Mouse (Mus musculus) limb, embryonic 14.5 days (tissue): ENCODE measurements around the gene Rln1. TPM values are rescaled to one million over a fixed set of nuclear protein-coding genes. Genes with fewer than 3 reads are reported as not detected.

Experiments
- ATAC-seq: fragments of 200-750 bp; cut with Nextera tagmentation; 2 replicates; pipeline ENCODE4 v1.8.0; 2017; ENCODE audit warnings: low read depth, moderate number of reproducible peaks, moderate TSS enrichment; ENCODE audit not compliant: low FRiP score
- DNase-seq: peaks from one replicate; pipeline ENCODE4 v3.0.0-alpha.2; 2015; ENCODE audit warnings: low spot score
- H3K27ac ChIP-seq: fragments of 300-500 bp; sonication (generic); replicated peaks from 2 replicates; pipeline ENCODE4 v1.5.1; 2014; ENCODE audit warnings: low read depth, mild to moderate bottlenecking, low read length, moderate library complexity, mixed read lengths
- H3K27me3 ChIP-seq: fragments of 300-500 bp; sonication (generic); 2 replicates; pipeline ENCODE4 v1.6.1; 2014; ENCODE audit warnings: low read length, mixed read lengths; ENCODE audit not compliant: control insufficient read depth, insufficient read depth
- H3K36me3 ChIP-seq: fragments of 300-500 bp; sonication (generic); 2 replicates; pipeline ENCODE4 v1.6.1; 2014; ENCODE audit warnings: mild to moderate bottlenecking, low read length, moderate library complexity, mixed read lengths; ENCODE audit not compliant: control insufficient read depth, insufficient read depth
- H3K4me1 ChIP-seq: fragments of 300-500 bp; sonication (generic); 2 replicates; pipeline ENCODE4 v1.6.1; 2014; ENCODE audit warnings: antibody characterized with exemption, low read length, mixed read lengths; ENCODE audit not compliant: control insufficient read depth, insufficient read depth
- H3K4me2 ChIP-seq: fragments of 300-500 bp; sonication (generic); replicated peaks from 2 replicates; pipeline ENCODE4 v1.6.1; 2014; ENCODE audit warnings: low read depth, mild to moderate bottlenecking, low read length, moderate library complexity; ENCODE audit not compliant: severe bottlenecking
- H3K4me3 ChIP-seq: fragments of 300-500 bp; sonication (generic); replicated peaks from 2 replicates; pipeline ENCODE4 v1.5.1; 2014; ENCODE audit warnings: low read length
- H3K9ac ChIP-seq: fragments of 300-500 bp; sonication (generic); 2 replicates; pipeline ENCODE4 v1.6.1; 2014; ENCODE audit warnings: mild to moderate bottlenecking, low read depth, low read length, moderate library complexity; ENCODE audit not compliant: severe bottlenecking
- H3K9me3 ChIP-seq: fragments of 300-500 bp; sonication (generic); 2 replicates; pipeline ENCODE4 v1.6.1; 2016; ENCODE audit warnings: low read length; ENCODE audit not compliant: control insufficient read depth
- POLR2A ChIP-seq: fragments of 200-500 bp; IDR thresholded peaks from 2 replicates; pipeline ENCODE4 v1.8.0; 2012; ENCODE audit warnings: inconsistent platforms, mild to moderate bottlenecking, moderate library complexity, borderline replicate concordance; ENCODE audit not compliant: insufficient read depth, insufficient read length; ENCODE audit errors: extremely low read depth
- WGBS: fragments of 180-500 bp; shearing (Covaris S2); extraction: QIAGEN DNeasy Blood & Tissue Kit; methylation state at CpG from one replicate; pipeline ENCODE4 v1.1.7; 2014; 5-methylcytosine and 5-hydroxymethylcytosine counted together
- polyA plus RNA-seq, 2 experiments: library from polyadenylated mRNA; depleted of rRNA in 1 of 2; stranded (reverse) in 1 of 2; unstranded in 1 of 2; fragments of >200 nt; fragmentation: Nextera tagmentation in 1 of 2; extraction: Ambion mirVana in 1 of 2; gene quantifications; 2 replicates each; pipeline versions ENCODE4 v1.2.1 to v1.2.3; 2012 to 2014

Gene Rln1
- polyA plus RNA-seq, 2 experiments: 0.19 TPM; not detected in 1

DNA sequence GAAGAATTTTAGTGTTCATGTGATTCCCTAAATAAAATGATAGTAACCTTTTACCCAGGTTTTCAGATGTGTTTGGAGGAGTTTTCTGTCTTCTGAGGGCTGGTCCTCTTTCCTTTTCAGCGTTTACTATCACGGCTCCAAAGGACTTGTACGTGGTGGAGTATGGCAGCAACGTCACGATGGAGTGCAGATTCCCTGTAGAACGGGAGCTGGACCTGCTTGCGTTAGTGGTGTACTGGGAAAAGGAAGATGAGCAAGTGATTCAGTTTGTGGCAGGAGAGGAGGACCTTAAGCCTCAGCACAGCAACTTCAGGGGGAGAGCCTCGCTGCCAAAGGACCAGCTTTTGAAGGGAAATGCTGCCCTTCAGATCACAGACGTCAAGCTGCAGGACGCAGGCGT, 39.0 kb upstream of the Rln1 start:
- Histone ChIP-seq H3K27ac (no peak overlapping the region), H3K36me3 (no peaks in the 10 kb centered on the region), H3K27me3 (no peaks in the 10 kb centered on the region), H3K4me2 (peak overlapping the region; percentile 35), H3K9ac (peak overlapping the region; percentile 21; the same call in 1 of the 2 replicates), H3K9me3 (no peaks in the 10 kb centered on the region), H3K4me1 (no peaks in the 10 kb centered on the region), H3K4me3 (no peak overlapping the region)
- no peak for DNase-seq
- WGBS: 34% methylated on average over 11 of the region's 11 CpGs
- TF ChIP-seq POLR2A: no peak
- no peak for ATAC-seq

- no peak for TF ChIP-seq POLR2A
- H3K27ac ChIP-seq: no peak overlapping the region
- no peaks in the 10 kb centered on the region for H3K27me3 ChIP-seq
- DNase-seq (no peak), ATAC-seq (no peak)
- WGBS: 79% methylated on average over 3 of the region's 3 CpGs
- H3K9me3 ChIP-seq: no peaks in the 10 kb centered on the region
- H3K4me1 ChIP-seq: no peaks in the 10 kb centered on the region
- no peak overlapping the region for H3K4me3 ChIP-seq
- H3K4me2 ChIP-seq: no peak overlapping the region
- no peaks in the 10 kb centered on the region for H3K36me3 ChIP-seq
- no peak overlapping the region for H3K9ac ChIP-seq
Measured at GRCm38 (mm10) chr19:29372621-29373020, 38.2 kb upstream of the Rln1 start.

DNA sequence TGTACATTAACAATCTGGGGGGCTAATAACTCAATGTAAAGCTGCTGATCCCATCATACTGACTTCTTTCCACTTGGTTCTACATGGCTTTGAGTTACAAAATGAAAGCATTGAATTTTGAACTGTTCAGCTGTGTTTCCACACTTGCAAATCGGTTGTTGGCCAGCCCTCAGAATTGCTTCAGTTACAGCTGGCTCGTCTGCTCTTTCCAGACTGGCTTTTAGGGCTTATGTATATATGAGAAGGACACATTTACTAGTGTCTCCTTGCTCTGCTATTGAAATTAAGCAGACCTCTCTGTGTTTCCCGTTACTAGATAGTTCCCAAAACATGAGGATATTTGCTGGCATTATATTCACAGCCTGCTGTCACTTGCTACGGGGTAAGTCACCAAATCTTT, 37.7 kb upstream of the Rln1 start:
- H3K4me2 ChIP-seq: no peak overlapping the region; the same call in 1 of the 2 replicates

DNA sequence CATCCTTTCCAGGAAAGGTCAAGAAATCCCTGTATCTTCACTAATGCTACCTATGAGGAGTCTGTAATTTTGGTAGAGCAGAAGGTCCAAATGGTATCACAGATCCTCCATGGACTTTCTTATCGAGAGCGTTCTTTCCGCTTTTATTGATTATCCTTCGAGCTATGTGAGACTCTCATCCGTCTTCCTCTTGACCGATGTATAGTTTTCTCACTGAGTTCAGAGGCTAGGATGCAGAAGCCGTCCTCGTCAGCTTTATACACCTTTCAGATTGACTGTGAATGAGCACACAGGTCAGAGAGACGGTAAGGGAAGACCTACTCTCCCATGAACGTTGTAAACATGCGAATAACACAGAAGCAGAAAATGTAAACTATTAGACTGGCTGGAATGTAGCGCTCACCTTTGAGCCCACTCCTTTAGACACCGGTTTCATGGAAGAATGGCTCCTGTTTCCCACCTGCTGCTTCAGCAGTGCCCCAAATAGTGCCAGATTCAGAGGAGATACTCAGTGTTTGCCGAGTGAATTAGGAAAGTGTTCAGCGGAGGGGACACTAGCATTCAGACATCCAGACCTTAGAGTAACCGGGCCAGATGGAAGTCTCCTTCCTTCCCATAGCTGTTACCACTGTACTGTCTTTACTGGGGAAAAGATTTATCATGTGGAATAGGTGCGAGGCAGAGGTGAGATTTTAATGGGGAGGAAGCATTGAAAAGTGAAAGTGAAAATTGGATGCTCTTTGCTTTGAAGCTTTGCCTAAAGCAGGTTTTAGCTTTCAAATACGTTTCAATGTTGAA, 37.0 kb upstream of the Rln1 start:
- no peak overlapping the region; the same call in 1 of the 2 replicates for H3K4me2 ChIP-seq
- H3K27ac ChIP-seq: no peak overlapping the region
- no peaks in the 10 kb centered on the region for H3K36me3 ChIP-seq
- TF ChIP-seq POLR2A: no peak
- 74% methylated on average over 18 of the region's 18 CpGs for WGBS
- H3K9me3 ChIP-seq: no peaks in the 10 kb centered on the region
- no peaks in the 10 kb centered on the region for H3K27me3 ChIP-seq
- H3K4me3 ChIP-seq: no peak overlapping the region
- ATAC-seq: no peak
- H3K9ac ChIP-seq: no peak overlapping the region
- no peaks in the 10 kb centered on the region for H3K4me1 ChIP-seq
- DNase-seq: no peak

More for the DNA sequence above, 37.7 kb upstream of the Rln1 start:
- H3K27me3 ChIP-seq: no peaks in the 10 kb centered on the region
- no peak overlapping the region for H3K27ac ChIP-seq
- no peaks in the 10 kb centered on the region for H3K36me3 ChIP-seq
- H3K9ac ChIP-seq: no peak overlapping the region
- DNase-seq (peak; percentile 70), ATAC-seq (peak; percentile 74)
- TF ChIP-seq POLR2A: no peak
- H3K4me1 ChIP-seq: no peaks in the 10 kb centered on the region
- no peaks in the 10 kb centered on the region for H3K9me3 ChIP-seq
- whole genome bisulfite sequencing: 44% methylated on average over 4 of the region's 4 CpGs
- no peak overlapping the region for H3K4me3 ChIP-seq

- no peaks in the 10 kb centered on the region for H3K4me1 ChIP-seq
- WGBS: 89% methylated on average over 7 of the region's 7 CpGs
- DNase-seq (no peak), ATAC-seq (no peak)
- no peak overlapping the region for H3K4me2 ChIP-seq
- H3K9ac ChIP-seq: no peak overlapping the region
- no peaks in the 10 kb centered on the region for H3K36me3 ChIP-seq
- H3K9me3 ChIP-seq: no peaks in the 10 kb centered on the region
- H3K27me3 ChIP-seq: no peaks in the 10 kb centered on the region
- H3K4me3 ChIP-seq: no peak overlapping the region
- no peak for TF ChIP-seq POLR2A
- H3K27ac ChIP-seq: no peak overlapping the region
Measured at GRCm38 (mm10) chr19:29370545-29371283, 36.2 kb upstream of the Rln1 start.
